Mouse (Mus musculus) neural tube, embryonic 11.5 days (tissue): ENCODE data around the gene Zp3r. TPM values are rescaled to one million over a fixed set of nuclear protein-coding genes. Genes with fewer than 3 reads are reported as not detected.

Experiments
- ATAC-seq: fragments of 200-750 bp; cut with Nextera tagmentation; 2 replicates; pipeline ENCODE4 v1.8.0; 2017; ENCODE audit warnings: moderate number of reproducible peaks, mild to moderate bottlenecking, moderate TSS enrichment, moderate library complexity; ENCODE audit not compliant: insufficient read depth, low FRiP score, low TSS enrichment
- DNase-seq: peaks from one replicate; pipeline ENCODE4 v3.0.0-alpha.2; 2015; ENCODE audit warnings: low spot score
- H3K27ac ChIP-seq: fragments of 300-500 bp; sonication (generic); 2 replicates; pipeline ENCODE4 v1.5.1; 2014; ENCODE audit warnings: low read depth, mild to moderate bottlenecking, low read length
- H3K27me3 ChIP-seq: fragments of 300-500 bp; sonication (generic); 2 replicates; pipeline ENCODE4 v1.6.1; 2014; ENCODE audit warnings: mild to moderate bottlenecking, low read length, mixed read lengths; ENCODE audit not compliant: control insufficient read depth, insufficient read depth
- H3K36me3 ChIP-seq: fragments of 300-500 bp; sonication (generic); 2 replicates; pipeline ENCODE4 v1.6.1; 2014; ENCODE audit warnings: mild to moderate bottlenecking, low read length, moderate library complexity, mixed read lengths; ENCODE audit not compliant: control insufficient read depth, insufficient read depth
- H3K4me1 ChIP-seq: fragments of 300-500 bp; sonication (generic); 2 replicates; pipeline ENCODE4 v1.6.1; 2014; ENCODE audit warnings: low read length, mixed read lengths; ENCODE audit not compliant: control insufficient read depth, insufficient read depth
- H3K4me2 ChIP-seq: fragments of 300-500 bp; sonication (generic); 2 replicates; pipeline ENCODE4 v1.6.1; 2014; ENCODE audit warnings: low read depth, mild to moderate bottlenecking, moderate library complexity
- H3K4me3 ChIP-seq: fragments of 300-500 bp; sonication (generic); 2 replicates; pipeline ENCODE4 v1.5.1; 2014; ENCODE audit warnings: low read depth, low read length
- H3K9ac ChIP-seq: fragments of 300-500 bp; sonication (generic); 2 replicates; pipeline ENCODE4 v1.6.1; 2014; ENCODE audit warnings: mild to moderate bottlenecking, low read length
- H3K9me3 ChIP-seq: fragments of 300-500 bp; sonication (generic); 2 replicates; pipeline ENCODE4 v1.6.1; 2016; ENCODE audit warnings: low read length; ENCODE audit not compliant: control insufficient read depth
- WGBS: fragments of 180-500 bp; shearing (Covaris S2); extraction: QIAGEN DNeasy Blood & Tissue Kit; methylation state at CpG from one replicate; pipeline ENCODE4 v1.1.7; 2014; 5-methylcytosine and 5-hydroxymethylcytosine counted together
- polyA plus RNA-seq: library from polyadenylated mRNA; unstranded; fragments of >200 nt; fragmentation: Nextera tagmentation; extraction: Ambion mirVana; gene quantifications from 2 replicates; pipeline ENCODE4 v1.2.1, GENCODE M21; 2014

Zp3r gene
- polyA plus RNA-seq, 1 experiment from 2014 or later, result not detected

- peak overlapping the region; percentile 34 for H3K4me2 ChIP-seq
- DNase-seq (peak; percentile 64), ATAC-seq (peak; percentile 69)
- WGBS, result 27% methylated on average over 25 of the region's 25 CpGs
- no peaks in the 10 kb centered on the region for H3K27me3 ChIP-seq
- no peak overlapping the region for H3K4me3 ChIP-seq
- H3K9ac ChIP-seq, result no peak overlapping the region
- H3K36me3 ChIP-seq, result no peaks in the 10 kb centered on the region
- H3K9me3 ChIP-seq, result no peaks in the 10 kb centered on the region
- no peaks in the 10 kb centered on the region for H3K4me1 ChIP-seq
- no peak overlapping the region for H3K27ac ChIP-seq
Observed at GRCm38 (mm10) chr1:130547674-130548429, 81.6 kb downstream of the Zp3r start.

Other genes starting within 250 kb of the Zp3r start
- gene Cd55b, start 206.6 kb downstream of the Zp3r start, polyA plus RNA-seq, result not detected in 2 replicates
- 4.2 and 4.9 TPM in 2 replicates for gene Cd55, start 166.9 kb downstream of the Zp3r start, polyA plus RNA-seq
- not detected in 2 replicates for gene C4bp, start 32.0 kb upstream of the Zp3r start, polyA plus RNA-seq
- not detected in 2 replicates for gene Gm29427, start 86.2 kb upstream of the Zp3r start, polyA plus RNA-seq
- gene Yod1, start 87.7 kb upstream of the Zp3r start, polyA plus RNA-seq, result 10.3 TPM in 2 replicates
- gene Pfkfb2, start 99.6 kb upstream of the Zp3r start, polyA plus RNA-seq, result 7.3 and 9.3 TPM in 2 replicates
- gene AA986860, start 102.4 kb upstream of the Zp3r start, polyA plus RNA-seq, result 0.32 and 1.0 TPM in 2 replicates
- gene Fcamr, start 171.3 kb upstream of the Zp3r start, polyA plus RNA-seq, result 0.14 TPM in 1 of 2 replicates, not detected in the other
- not detected in 2 replicates for gene Pigr, start 197.1 kb upstream of the Zp3r start, polyA plus RNA-seq
- not detected in 2 replicates for gene Fcmr, start 236.0 kb upstream of the Zp3r start, polyA plus RNA-seq